Mouse (Mus musculus) activated CD4-positive, CD25-positive, alpha-beta regulatory T cell (primary cell): ENCODE data around the gene Aimp1. TPM values are rescaled to one million over a fixed set of nuclear protein-coding genes. Genes with fewer than 3 reads are reported as not detected.

Source experiments
- polyA plus RNA-seq, 2 experiments: library from polyadenylated mRNA; unstranded; fragments of 100-300 nt; shearing (Covaris generic); gene quantifications; one replicate each; pipeline ENCODE4 v1.2.1; 2017

Aimp1 gene
- 10 to 100 TPM; 54.8 to 69.2 TPM for polyA plus RNA-seq

DNA sequence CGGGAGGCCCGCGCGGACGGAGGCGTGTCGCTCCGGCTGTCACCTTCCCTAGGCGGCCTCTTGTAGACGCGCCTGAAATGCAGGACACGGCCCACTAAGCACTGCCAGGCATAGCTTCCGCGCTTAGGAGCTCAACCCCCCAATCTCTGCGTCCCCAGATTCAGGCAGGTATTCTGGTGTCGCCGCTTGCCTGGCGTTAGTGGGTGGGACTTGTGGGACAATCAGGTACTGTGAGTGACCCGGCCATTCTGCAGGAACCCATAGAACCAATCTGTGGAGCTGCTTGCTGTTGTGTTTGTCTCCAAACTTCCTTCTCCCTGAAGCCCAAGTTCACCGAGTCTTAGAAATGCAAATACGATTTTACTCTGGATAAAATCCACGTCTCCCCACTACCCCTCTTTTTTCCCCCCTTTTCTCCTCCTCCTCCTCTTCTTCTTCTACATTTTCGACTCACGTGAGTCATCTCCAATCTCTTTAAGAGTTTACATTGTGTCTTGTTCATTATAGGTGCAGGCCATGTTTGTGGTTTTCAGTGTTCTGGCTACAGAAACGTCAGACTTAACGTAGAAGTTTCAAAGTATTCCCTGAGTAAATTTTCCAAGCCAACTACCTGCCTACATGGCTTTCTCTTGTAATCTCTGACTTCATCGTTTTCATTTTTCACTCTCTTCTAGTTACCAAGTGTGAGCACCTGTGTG lies at the start of gene Aimp1:
TSS of gene Aimp1 (minus strand) at position 140 of the 698 bp plus-strand sequence.

DNA sequence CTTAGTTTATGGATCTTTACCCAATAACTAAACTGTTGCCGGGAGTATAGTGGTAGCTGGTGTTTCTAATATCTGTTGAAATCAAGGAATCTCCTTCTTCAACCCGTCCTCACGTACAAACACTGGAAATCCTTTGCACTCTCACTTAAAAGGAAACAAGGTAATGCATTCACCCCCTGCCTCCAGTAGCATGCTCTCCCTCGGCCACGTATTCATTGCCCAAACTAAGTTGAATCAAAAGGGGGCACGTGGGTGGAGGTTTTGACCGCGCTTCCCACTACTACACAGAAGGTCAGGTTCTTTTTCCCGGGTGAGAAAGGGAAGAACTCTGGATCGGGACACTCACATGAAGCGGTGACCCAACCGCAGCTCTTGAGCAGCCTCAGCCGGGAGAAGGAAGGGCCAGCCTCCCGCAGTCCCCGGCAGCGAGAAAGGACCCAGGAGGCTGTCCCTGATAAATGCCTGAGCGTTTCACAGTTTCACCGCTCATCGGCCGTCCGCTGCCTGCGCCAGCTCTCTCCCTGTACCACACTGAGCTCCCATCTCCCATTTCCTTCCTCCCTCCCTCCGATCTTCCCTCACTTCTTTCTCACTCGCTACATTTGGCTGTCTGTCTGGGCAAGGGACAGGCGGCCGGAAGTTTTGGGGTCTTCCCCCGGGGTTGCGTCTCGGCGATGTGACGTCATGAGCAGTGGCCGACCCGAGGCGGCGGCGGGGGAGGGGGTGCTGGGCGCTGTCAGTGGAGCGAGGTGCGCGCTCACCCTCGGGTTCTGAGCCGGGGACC lies 531 bp downstream of the Aimp1 start, which contains the start of gene Tbck:
TSS of gene Tbck (plus strand) at position 698 of the 784 bp plus-strand sequence.

DNA sequence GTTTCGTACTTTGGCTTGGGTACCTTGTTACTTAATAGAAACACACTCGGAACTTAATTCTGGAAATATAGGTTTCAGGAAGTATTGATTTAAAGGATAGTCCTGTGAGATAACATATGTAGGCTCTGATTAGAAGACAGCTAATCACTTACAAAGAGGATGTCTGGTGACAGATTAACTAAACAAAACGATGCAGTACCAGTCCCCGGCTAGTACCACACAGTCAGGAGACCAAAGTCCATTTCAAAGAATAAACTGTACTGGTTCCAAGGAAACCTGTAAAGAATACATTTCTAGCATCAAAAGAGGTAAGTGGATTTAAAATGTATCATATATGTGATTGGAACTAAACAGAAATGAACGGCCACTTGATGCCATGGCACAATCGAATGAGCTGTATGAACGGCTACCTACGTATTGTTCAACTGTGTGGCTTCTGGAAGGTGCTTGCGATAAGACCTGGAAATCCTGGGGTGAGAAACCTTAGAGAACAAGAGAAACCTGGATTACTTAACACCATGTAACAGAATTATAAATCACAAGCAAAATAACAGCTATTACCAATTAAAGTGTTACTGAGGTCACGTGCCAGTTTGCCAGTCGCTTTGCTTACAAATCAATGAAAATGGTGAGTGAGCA lies 54.5 kb downstream of the Aimp1 start, which contains the start of gene Gimd1:
TSS of gene Gimd1 (plus strand) at position 220 of the 639 bp plus-strand sequence.

Other genes starting within 250 kb of the Aimp1 start
- under 1 TPM in 1 of 2 experiments, not detected in 1; 0.36 TPM for gene Gimd1, start 54.5 kb downstream of the Aimp1 start, polyA plus RNA-seq
- gene Tbck, start 226 bp downstream of the Aimp1 start, polyA plus RNA-seq, result 10 to 100 TPM; 10.1 to 12.1 TPM